Mouse (Mus musculus) embryonic fibroblast, embryonic 13.5 days (primary cell): ENCODE data around the gene Mras. TPM values are rescaled to one million over a fixed set of nuclear protein-coding genes. Genes with fewer than 3 reads are reported as not detected.

ENCODE experiments used
- H3K27ac ChIP-seq: 2 replicates; pipeline ENCODE4 v1.5.1; 2012; ENCODE audit warnings: low read length, control low read depth, inconsistent platforms; ENCODE audit not compliant: insufficient read depth
- H3K4me1 ChIP-seq: 2 replicates; pipeline ENCODE4 v1.6.1; 2011; ENCODE audit warnings: low read length; ENCODE audit not compliant: control insufficient read depth, insufficient read depth
- H3K4me3 ChIP-seq: 2 replicates; pipeline ENCODE4 v1.5.1; 2011; ENCODE audit warnings: mild to moderate bottlenecking, control low read depth, low read length; ENCODE audit not compliant: insufficient read depth
- CTCF ChIP-seq: IDR thresholded peaks from 2 replicates; pipeline ENCODE4 v1.5.1; 2011; ENCODE audit warnings: mild to moderate bottlenecking, control low read depth, low read length, moderate library complexity, borderline replicate concordance; ENCODE audit not compliant: insufficient read depth
- POLR2A ChIP-seq: IDR thresholded peaks from 2 replicates; pipeline ENCODE4 v1.6.1; 2011; ENCODE audit warnings: low read depth, mild to moderate bottlenecking, control low read depth, low read length, moderate library complexity
- polyA plus RNA-seq: library from polyadenylated mRNA; stranded (reverse); fragments of >200 nt; gene quantifications from 2 replicates; pipeline ENCODE4 v1.2.4, GENCODE M21; 2011; ENCODE audit warnings: low read depth; ENCODE audit not compliant: missing spikeins, insufficient read length

The Mras gene
- polyA plus RNA-seq, 1 experiment, result 35.3 TPM

DNA sequence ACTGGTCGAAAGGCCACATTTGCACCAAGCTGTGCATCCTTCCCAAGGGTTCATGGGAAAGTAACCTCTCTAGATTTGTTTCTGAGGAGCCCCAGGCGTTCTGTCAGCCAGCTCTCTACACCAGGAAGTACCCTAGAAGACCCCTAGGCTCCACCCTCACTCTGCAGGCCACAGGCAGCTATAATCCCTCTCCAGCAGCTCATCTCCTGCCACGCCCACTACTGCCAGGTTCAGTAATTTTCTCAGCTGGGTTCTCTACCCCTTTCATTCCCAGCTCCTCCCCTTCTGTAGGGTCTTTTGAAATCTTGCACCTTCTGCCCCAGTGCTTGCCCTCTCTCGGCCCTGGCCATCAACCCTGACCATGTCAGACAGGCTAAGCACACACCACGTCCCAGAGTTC, 81.2 kb downstream of the Mras start:
- Histone ChIP-seq H3K4me3 (no peak overlapping the region), H3K27ac (no peak overlapping the region)
- TF ChIP-seq POLR2A (no peak), CTCF (no peak)

DNA sequence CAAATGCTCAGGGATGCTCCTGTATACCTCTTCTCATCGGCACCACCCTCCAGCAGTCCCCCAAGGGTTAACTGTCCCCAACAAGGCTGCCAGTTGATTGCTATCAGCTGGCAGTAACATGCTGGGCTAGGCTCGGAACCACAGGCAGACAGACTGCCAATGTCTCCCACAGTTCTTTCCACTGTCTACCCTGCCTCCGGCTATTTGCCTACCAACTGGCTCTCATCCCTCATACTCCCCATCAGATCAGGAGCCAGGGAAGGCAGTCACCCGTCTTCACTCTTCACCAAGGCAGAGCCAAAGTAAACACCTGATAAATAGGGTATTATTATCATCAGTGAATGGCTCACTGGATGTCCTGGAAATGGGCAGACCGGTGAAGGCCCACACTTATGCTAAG, 82.4 kb downstream of the Mras start:
- no peak overlapping the region for H3K4me3 ChIP-seq
- TF ChIP-seq POLR2A (no peak), CTCF (no peak)
- no peaks in the 10 kb centered on the region for H3K4me1 ChIP-seq
- no peak overlapping the region for H3K27ac ChIP-seq

More for the DNA sequence above, 81.2 kb downstream of the Mras start:
- H3K4me1 ChIP-seq, result no peaks in the 10 kb centered on the region

DNA sequence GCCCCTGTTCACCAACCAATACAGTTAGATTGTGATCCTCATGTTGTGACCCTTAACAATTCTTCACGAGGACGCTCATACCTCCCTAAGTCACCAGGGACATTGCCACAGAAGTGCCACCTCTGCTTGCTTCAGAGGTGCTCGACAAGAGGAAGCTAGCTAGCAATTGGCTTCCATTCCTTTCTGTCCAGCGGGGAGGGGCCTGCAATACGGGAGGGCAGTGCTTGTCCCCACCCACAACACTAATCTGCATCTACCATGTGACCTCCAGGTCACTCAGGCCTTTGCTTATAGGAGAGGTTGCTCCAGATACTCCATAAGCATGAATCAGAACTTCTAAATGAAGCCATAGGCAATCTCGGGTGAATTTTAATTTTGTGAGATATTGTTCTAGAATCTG, 83.8 kb downstream of the Mras start:
- H3K4me1 ChIP-seq, result no peaks in the 10 kb centered on the region
- H3K4me3 ChIP-seq, result no peak overlapping the region
- H3K27ac ChIP-seq, result no peak overlapping the region
- no peak for TF ChIP-seq CTCF
- no peak for TF ChIP-seq POLR2A

DNA sequence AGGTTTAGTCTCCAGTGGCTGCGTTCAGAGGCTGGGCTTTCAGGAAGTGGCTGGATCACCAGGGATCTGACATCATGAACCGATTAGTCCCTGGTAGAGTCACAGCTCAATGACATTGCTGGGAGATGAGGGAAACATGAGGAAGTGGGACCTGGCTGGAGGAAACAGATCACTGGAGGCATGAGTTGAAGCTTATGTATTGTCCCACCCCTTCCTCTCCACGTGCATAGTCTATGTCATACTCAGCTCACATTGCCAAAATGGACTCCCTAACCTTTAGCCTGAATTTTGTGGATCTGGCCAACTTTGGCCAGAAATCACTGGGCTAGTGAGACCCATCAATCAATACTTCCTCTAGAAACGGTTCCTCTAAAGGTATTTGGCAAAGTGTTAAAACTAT, 84.2 kb downstream of the Mras start:
- TF ChIP-seq POLR2A, result no peak
- no peak for TF ChIP-seq CTCF
- H3K27ac ChIP-seq, result no peak overlapping the region
- no peak overlapping the region for H3K4me3 ChIP-seq
- H3K4me1 ChIP-seq, result no peaks in the 10 kb centered on the region

DNA sequence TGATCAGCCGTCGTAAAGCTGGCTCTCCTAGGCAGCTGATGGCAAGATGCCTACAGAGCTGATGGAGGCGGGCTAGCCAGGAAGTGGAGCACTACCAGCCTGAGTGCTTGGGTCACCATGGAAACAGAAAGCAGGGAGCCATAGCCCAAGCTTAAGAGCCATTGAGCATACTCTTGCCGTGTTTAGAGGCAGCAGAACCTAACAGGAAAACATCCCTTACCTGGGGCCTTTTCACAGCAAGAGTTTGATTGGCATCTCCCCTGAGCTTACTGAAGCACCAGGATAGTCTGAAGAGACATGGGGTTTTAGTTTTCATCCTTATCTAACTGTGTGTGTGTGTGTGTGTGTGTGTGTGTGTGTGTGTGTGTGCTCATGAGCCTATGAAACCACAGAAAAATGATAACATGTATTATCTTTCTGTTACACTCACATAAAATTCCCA, 91.8 kb downstream of the Mras start:
- Histone ChIP-seq H3K4me3 (no peak overlapping the region), H3K4me1 (no peaks in the 10 kb centered on the region; the same call in 1 of the 2 replicates), H3K27ac (no peak overlapping the region)
- TF ChIP-seq POLR2A, result no peak
- TF ChIP-seq CTCF, result no peak

DNA sequence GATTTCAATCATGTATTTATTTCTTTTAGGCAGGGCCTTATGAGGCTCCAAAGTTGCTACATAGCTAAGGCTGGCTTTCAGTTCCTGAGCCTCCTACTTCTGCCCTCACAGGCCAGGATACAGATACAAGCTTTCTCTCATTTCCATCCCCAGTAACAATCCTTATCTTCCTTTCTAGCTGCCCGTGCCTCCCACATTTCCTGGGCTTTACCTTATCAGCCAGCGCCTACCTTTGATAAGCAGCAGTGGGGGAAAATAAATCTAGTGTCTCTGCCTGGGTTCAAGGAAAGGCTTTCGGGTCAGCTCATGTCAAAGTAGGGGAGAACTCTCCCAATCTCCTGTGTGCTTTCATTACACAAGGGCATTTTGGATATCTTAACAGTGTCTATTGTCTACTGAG, 95.6 kb downstream of the Mras start:
- no peak for TF ChIP-seq POLR2A
- TF ChIP-seq CTCF, result no peak
- no peaks in the 10 kb centered on the region; the same call in 1 of the 2 replicates for H3K4me1 ChIP-seq
- no peak overlapping the region for H3K4me3 ChIP-seq
- no peak overlapping the region for H3K27ac ChIP-seq

DNA sequence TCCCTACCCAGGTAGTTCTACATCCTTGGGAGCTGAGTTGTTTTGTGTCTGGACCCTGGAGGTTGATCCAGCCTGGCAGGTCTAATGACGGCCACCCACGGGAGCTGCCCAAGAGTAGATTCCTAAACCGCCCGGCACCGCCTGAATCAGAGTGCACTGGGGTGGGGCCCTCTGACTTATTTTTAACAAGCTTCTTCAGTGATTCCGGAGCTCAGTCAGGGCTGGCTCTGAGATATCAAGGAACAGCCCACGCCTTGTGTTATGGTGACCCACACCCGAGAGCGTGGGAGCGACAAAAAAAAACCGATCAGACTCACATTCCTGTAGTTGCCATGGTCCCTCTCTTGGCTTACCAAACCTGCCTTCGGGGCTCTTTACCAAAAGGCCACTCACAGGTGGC, 97.1 kb downstream of the Mras start:
- TF ChIP-seq CTCF, result no peak
- Histone ChIP-seq H3K4me3 (no peak overlapping the region), H3K27ac (no peak overlapping the region)

DNA sequence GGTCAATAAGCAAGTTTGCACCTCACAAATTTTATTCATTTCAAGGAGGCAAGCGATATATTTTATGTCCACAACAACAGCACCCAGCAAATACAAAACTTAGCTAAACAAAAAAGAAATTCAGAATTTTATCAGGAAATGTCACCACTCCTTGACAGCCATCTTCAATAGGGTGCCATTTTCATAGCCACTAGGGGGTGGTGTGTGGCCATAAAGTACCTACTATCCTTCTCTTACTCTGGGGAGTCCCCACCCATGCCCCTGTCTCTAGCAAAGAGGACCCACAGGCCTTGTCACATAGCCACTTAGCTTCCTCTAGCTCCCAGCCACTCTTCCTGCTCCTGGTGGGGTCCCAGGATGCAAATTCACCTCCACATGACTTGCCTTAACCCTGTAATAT, 98.0 kb downstream of the Mras start:
- H3K4me1 ChIP-seq, result no peaks in the 10 kb centered on the region; the same call in 1 of the 2 replicates
- no peak overlapping the region for H3K27ac ChIP-seq
- TF ChIP-seq CTCF, result no peak
- TF ChIP-seq POLR2A, result no peak
- H3K4me3 ChIP-seq, result no peak overlapping the region

More for the DNA sequence above, 97.1 kb downstream of the Mras start:
- H3K4me1 ChIP-seq, result no peaks in the 10 kb centered on the region; the same call in 1 of the 2 replicates

DNA sequence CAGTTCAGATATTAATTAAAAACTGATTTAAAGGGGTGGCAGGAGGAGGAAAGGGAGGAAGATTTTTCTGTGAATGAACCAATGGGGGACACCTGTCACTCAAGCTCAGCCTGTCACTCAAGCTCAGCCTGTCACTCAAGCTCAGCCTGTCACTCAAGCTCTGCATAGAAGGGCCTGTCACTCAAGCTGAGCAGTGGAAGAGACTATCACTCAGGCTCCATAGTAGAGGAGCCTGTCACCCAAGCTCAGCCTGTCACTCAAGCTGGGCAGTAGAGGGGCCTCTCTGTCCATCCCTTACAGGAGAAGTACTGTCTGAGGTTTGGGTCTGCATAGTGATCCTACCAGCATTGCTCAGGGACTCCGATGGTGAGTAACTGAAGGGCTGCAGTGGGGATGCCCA, 98.9 kb downstream of the Mras start:
- H3K4me1 ChIP-seq, result no peaks in the 10 kb centered on the region
- TF ChIP-seq POLR2A (no peak), CTCF (no peak)
- no peak overlapping the region for H3K4me3 ChIP-seq
- H3K27ac ChIP-seq, result no peak overlapping the region

DNA sequence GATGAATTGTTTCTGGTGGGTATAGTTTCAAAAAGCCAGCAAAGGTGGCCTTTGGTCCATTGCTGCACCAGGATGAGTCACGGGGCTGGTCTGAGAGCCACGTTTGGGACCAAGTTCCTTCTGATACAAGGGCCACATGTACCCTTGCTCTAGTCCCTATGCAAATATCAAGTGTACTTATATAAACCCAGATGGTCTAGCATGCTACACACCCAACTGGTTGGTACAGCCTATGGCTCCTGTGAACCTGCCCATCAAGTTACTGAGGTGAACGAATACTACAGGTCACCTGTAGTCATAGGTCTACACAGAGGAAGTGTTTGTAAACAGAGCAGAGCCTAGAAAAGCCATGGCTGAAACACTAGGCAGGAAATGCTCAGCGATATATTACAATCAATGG, 100.6 kb downstream of the Mras start:
- H3K4me1 ChIP-seq, result no peaks in the 10 kb centered on the region
- no peak overlapping the region for H3K4me3 ChIP-seq
- TF ChIP-seq POLR2A (no peak), CTCF (no peak)
- no peak overlapping the region for H3K27ac ChIP-seq

Other genes with a start within 250 kb of the Mras start
- not detected in 2 replicates for gene Faiml, start 200.1 kb downstream of the Mras start, polyA plus RNA-seq
- gene Cep70, start 194.0 kb downstream of the Mras start, polyA plus RNA-seq, result 8.0 and 12.5 TPM in 2 replicates
- gene Esyt3, start 78.8 kb downstream of the Mras start, polyA plus RNA-seq, result 0.11 TPM in 1 of 2 replicates, not detected in the other
- gene Nme9, start 14.1 kb upstream of the Mras start, polyA plus RNA-seq, result not detected in 2 replicates
- gene Armc8, start 131.5 kb upstream of the Mras start, polyA plus RNA-seq, result 23.9 and 32.3 TPM in 2 replicates
- gene Dbr1, start 138.4 kb upstream of the Mras start, polyA plus RNA-seq, result 17.3 and 18.3 TPM in 2 replicates
- not detected in 2 replicates for gene A4gnt, start 175.1 kb upstream of the Mras start, polyA plus RNA-seq
- 26.5 and 29.9 TPM in 2 replicates for gene Dzip1l, start 192.1 kb upstream of the Mras start, polyA plus RNA-seq